Mouse (Mus musculus) liver, embryonic 13.5 days (tissue): Measurements from ENCODE around the gene C1ra. TPM values are rescaled to one million over a fixed set of nuclear protein-coding genes. Genes with fewer than 3 reads are reported as not detected.
A peak's percentile ranks its signal among the peaks of the same experiment; 100 is the strongest.
"Not testable (repeated sequence)": the region's sequence is repeated elsewhere in the genome, so short reads cannot be mapped to it uniquely, and the experiment has no call there.

ENCODE experiments used
- ATAC-seq: fragments of 200-750 bp; cut with Nextera tagmentation; 2 replicates; pipeline ENCODE4 v1.8.0; 2017; ENCODE audit warnings: low read depth, mild to moderate bottlenecking, moderate number of reproducible peaks, moderate library complexity
- DNase-seq: peaks from one replicate; pipeline ENCODE4 v3.0.0; 2022
- H3K27ac ChIP-seq: fragments of 300-500 bp; sonication (generic); 2 replicates; pipeline ENCODE4 v1.5.1; 2015; ENCODE audit warnings: moderate library complexity, mild to moderate bottlenecking, inconsistent platforms
- H3K27me3 ChIP-seq: fragments of 300-500 bp; sonication (generic); 2 replicates; pipeline ENCODE4 v1.6.1; 2015; ENCODE audit warnings: mild to moderate bottlenecking, inconsistent platforms
- H3K36me3 ChIP-seq: fragments of 300-500 bp; sonication (generic); 2 replicates; pipeline ENCODE4 v1.6.1; 2015; ENCODE audit warnings: mild to moderate bottlenecking, inconsistent platforms
- H3K4me1 ChIP-seq: fragments of 300-500 bp; sonication (generic); replicated peaks from 2 replicates; pipeline ENCODE4 v1.6.1; 2015; ENCODE audit warnings: inconsistent platforms
- H3K4me2 ChIP-seq: fragments of 300-500 bp; sonication (generic); 2 replicates; pipeline ENCODE4 v1.6.1; 2015; ENCODE audit warnings: inconsistent platforms, mild to moderate bottlenecking, moderate library complexity
- H3K4me3 ChIP-seq: fragments of 300-500 bp; sonication (generic); replicated peaks from 2 replicates; pipeline ENCODE4 v1.5.1; 2015; ENCODE audit warnings: mild to moderate bottlenecking, inconsistent platforms
- H3K9ac ChIP-seq: fragments of 300-500 bp; sonication (generic); 2 replicates; pipeline ENCODE4 v1.6.1; 2015; ENCODE audit warnings: mild to moderate bottlenecking, inconsistent platforms
- H3K9me3 ChIP-seq: fragments of 300-500 bp; sonication (generic); replicated peaks from 2 replicates; pipeline ENCODE4 v1.6.1; 2016; ENCODE audit warnings: inconsistent platforms
- WGBS: fragments of 180-500 bp; shearing (Covaris S2); methylation state at CpG from one replicate; pipeline ENCODE4 v1.1.7; 2015; ENCODE audit not compliant: insufficient replicate concordance; 5-methylcytosine and 5-hydroxymethylcytosine counted together
- polyA plus RNA-seq: library from polyadenylated mRNA; unstranded; fragments of >200 nt; fragmentation: Nextera tagmentation; extraction: Ambion mirVana; gene quantifications from 2 replicates; pipeline ENCODE4 v1.2.1, GENCODE M21; 2015

The C1ra gene
- polyA plus RNA-seq, 1 experiment from 2014 or later = 7.5 TPM

DNA sequence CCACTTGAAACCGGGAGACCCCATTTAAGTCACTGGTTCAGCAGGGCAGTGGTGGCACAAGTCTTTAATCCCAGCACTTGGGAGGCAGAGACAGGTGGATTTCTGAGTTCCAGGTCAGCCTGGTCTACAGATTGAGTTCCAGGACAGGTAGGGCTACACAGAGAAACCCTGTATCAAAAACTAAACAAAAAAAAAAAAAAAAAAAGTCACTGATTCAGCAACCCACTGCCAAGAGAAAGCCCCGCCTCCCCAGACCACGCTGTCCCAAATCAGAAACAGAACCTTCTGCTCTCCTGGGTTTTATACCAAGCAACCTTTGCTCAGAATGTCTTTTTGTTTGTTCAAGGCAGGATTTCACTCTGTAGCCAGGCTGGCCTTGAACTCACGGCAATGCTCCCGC is 3.0 kb upstream of the C1ra start:
- not testable (repeated sequence) for H3K4me2 ChIP-seq, H3K27ac ChIP-seq, H3K36me3 ChIP-seq, H3K27me3 ChIP-seq, ATAC-seq, H3K4me1 ChIP-seq, H3K9me3 ChIP-seq, DNase-seq, H3K4me3 ChIP-seq, H3K9ac ChIP-seq
- 75% methylated on average over 5 of the region's 5 CpGs for WGBS

- DNase-seq (no peak), ATAC-seq (no peak)
- H3K4me1 ChIP-seq = no peaks in the 10 kb centered on the region
- no peak overlapping the region for H3K9ac ChIP-seq
- H3K4me3 ChIP-seq = no peak overlapping the region
- no peak overlapping the region for H3K27ac ChIP-seq
- H3K4me2 ChIP-seq = no peak overlapping the region
- H3K9me3 ChIP-seq = no peaks in the 10 kb centered on the region
- H3K36me3 ChIP-seq = no peaks in the 10 kb centered on the region
- no peaks in the 10 kb centered on the region for H3K27me3 ChIP-seq
- 36% methylated on average over 6 of the region's 6 CpGs for WGBS
Measured at GRCm38 (mm10) chr6:124511936-124512335, 269 bp upstream of the C1ra start.

GRCm38 (mm10) chr6:124517733-124518132 is 5.5 kb downstream of the C1ra start:
- not testable (repeated sequence) for H3K27me3 ChIP-seq, DNase-seq, ATAC-seq, H3K9ac ChIP-seq, H3K36me3 ChIP-seq, H3K9me3 ChIP-seq, H3K4me3 ChIP-seq, H3K4me2 ChIP-seq, H3K27ac ChIP-seq, H3K4me1 ChIP-seq
- WGBS = 77% methylated on average over 4 of the region's 4 CpGs

- WGBS = 55% methylated on average over 7 of the region's 7 CpGs
- not testable (repeated sequence) for DNase-seq, H3K9me3 ChIP-seq
Measured at GRCm38 (mm10) chr6:124522082-124522481, 9.9 kb downstream of the C1ra start.

GRCm38 (mm10) chr6:124527881-124528280 is 15.7 kb downstream of the C1ra start:
- no peaks in the 10 kb centered on the region for H3K4me1 ChIP-seq
- H3K27me3 ChIP-seq = no peaks in the 10 kb centered on the region
- no peak for DNase-seq
- H3K9me3 ChIP-seq = no peaks in the 10 kb centered on the region
- no peaks in the 10 kb centered on the region for H3K36me3 ChIP-seq
- H3K4me3 ChIP-seq = no peak overlapping the region
- H3K4me2 ChIP-seq = no peak overlapping the region
- WGBS = 48% methylated on average over 3 of the region's 3 CpGs
- no peak overlapping the region for H3K27ac ChIP-seq
- ATAC-seq = peak; percentile 66; the same call in 1 of the 2 replicates
- H3K9ac ChIP-seq = no peak overlapping the region

More at GRCm38 (mm10) chr6:124522082-124522481, 9.9 kb downstream of the C1ra start:
- not testable (repeated sequence) for H3K27ac ChIP-seq, ATAC-seq, H3K4me2 ChIP-seq, H3K27me3 ChIP-seq, H3K4me1 ChIP-seq, H3K9ac ChIP-seq, H3K36me3 ChIP-seq, H3K4me3 ChIP-seq

DNA sequence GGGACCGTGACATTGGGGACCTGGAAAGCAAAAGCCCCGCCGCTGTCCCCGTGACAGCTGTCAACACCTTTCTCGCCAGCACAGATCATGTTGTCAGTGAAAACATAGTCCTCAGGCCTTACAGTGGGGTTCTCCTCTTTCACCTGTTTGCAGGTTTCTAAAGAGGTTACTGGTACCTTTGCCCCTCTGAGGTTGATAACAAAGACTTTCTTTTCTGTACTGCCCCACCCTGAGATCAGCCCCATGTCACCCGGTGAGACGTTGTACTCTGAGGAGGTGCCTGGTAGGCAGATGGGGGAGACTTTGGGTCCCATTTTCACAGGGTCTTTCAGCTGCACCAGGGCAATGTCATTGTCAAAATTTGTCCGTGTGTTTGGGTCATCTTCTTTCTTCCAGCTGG is 18.9 kb downstream of the C1ra start:
- no peaks in the 10 kb centered on the region for H3K9me3 ChIP-seq
- DNase-seq (no peak), ATAC-seq (no peak)
- H3K36me3 ChIP-seq = no peaks in the 10 kb centered on the region
- no peaks in the 10 kb centered on the region for H3K27me3 ChIP-seq
- H3K27ac ChIP-seq = no peak overlapping the region
- no peaks in the 10 kb centered on the region for H3K4me1 ChIP-seq
- WGBS = 66% methylated on average over 8 of the region's 8 CpGs
- H3K4me2 ChIP-seq = no peak overlapping the region
- H3K4me3 ChIP-seq = no peak overlapping the region
- no peak overlapping the region for H3K9ac ChIP-seq

- not testable (repeated sequence) for H3K9me3 ChIP-seq, H3K4me3 ChIP-seq, H3K4me1 ChIP-seq, H3K4me2 ChIP-seq, H3K27ac ChIP-seq, H3K36me3 ChIP-seq, DNase-seq, H3K9ac ChIP-seq, ATAC-seq, H3K27me3 ChIP-seq
- 41% methylated on average over 8 of the region's 8 CpGs for WGBS
Measured at GRCm38 (mm10) chr6:124536125-124536829, 24.1 kb downstream of the C1ra start.

DNA sequence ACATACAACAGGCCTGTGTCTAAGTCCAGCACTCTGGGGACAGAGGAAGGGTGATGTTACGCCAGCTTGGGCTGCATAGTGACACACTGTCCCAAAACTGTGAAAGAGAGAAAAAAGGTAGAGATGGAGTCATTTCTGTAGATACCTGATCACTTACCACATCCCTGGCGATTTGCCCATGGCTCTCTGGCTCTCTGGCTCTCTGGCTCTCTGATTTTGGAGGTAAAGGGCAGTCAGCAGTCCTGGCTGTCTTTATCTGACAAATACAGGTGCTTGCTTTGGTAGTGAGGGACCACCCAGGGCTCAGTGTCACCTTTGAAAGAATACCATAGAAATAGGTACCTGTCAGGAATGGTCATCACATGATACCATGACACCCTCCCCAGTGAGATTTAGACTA is 29.0 kb downstream of the C1ra start:
- not testable (repeated sequence) for H3K9me3 ChIP-seq, H3K36me3 ChIP-seq, H3K4me3 ChIP-seq, DNase-seq, H3K9ac ChIP-seq, H3K27me3 ChIP-seq, ATAC-seq, H3K4me1 ChIP-seq, H3K27ac ChIP-seq
- WGBS = 63% methylated on average over 2 of the region's 2 CpGs
- peak overlapping the region; percentile 28; the same call in 1 of the 2 replicates for H3K4me2 ChIP-seq

DNA sequence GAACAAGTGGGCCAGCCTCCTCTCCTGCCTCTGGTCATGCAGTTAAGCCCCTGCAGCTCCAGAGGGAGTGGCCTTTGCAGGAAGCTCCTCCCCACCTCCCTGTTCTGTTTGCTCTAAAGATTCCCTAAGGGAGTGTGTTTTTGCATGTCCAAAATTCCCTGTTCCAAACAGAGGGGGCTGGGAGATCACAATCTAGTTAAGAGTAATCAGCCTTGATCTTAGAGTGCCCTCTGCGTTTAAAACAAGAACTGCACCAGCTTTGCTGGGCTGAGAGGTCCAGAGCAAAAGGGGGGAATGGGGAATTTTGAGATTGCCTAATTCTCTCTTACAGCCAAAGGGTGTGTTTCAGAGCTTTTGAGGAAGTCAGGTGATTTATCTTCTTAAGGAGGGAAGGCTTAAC is 30.1 kb downstream of the C1ra start, which contains the start of gene C1s1:
C1s1 (minus strand) TSS at position 76 of the 400 bp plus-strand sequence.
- not testable (repeated sequence) for H3K36me3 ChIP-seq, H3K27ac ChIP-seq, H3K4me3 ChIP-seq, H3K9ac ChIP-seq, H3K27me3 ChIP-seq, H3K4me1 ChIP-seq, DNase-seq, H3K9me3 ChIP-seq
- ATAC-seq = peak; percentile 57
- H3K4me2 ChIP-seq = peak within 1 kb of the TSS; percentile 28
- whole genome bisulfite sequencing = 6% methylated on average over 1 of the region's 1 CpGs

DNA sequence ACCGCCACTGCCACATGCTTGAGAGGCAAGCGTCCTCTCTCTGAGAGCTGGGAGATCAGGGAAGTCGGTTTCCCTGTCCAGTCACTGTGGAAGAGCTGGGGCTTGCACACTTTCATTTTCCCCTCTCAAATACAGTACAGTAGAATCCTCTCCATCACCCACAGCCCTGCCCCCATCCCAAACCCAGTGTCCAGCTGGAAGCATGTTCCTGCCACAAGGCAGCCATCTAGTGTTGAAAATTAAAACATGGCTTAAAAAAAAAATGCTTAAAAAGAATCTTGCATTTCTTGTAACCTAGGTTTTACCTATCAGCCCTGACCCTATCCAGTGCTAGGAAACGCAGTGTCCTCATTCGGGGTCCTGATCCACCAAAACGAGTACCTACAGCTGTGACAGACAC is 32.3 kb downstream of the C1ra start:
- DNase-seq = no peak
- Histone ChIP-seq H3K27ac (no peak overlapping the region), H3K9ac (no peak overlapping the region), H3K27me3 (no peaks in the 10 kb centered on the region), H3K4me3 (no peak overlapping the region), H3K4me1 (no peaks in the 10 kb centered on the region), H3K36me3 (no peaks in the 10 kb centered on the region), H3K9me3 (no peaks in the 10 kb centered on the region), H3K4me2 (no peak overlapping the region)
- WGBS = 58% methylated on average over 6 of the region's 6 CpGs
- no peak for ATAC-seq

DNA sequence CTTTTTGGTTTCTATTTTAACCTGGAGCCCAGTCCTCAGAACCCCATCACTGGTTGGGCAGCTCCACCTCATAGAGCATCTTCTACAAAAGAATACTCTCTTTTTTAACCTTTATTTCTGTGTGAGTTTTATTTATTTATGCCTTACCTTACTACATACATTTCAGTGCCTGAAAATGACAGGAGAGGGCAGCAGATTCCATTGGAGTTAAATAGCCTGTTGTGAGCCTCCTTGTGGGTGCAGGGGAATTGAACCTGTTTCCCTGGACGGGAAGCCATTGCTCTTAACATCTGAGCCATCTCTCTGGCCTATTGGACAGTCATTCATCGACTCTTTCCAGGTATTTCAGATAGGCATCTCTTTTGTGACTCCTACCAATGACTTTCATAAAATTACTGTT is 33.2 kb downstream of the C1ra start:
- 0 out of 2 replicates have a peak, but pooled peaks cover 4% of the 10 kb centered on the region for H3K9me3 ChIP-seq
- no peaks in the 10 kb centered on the region for H3K4me1 ChIP-seq
- H3K36me3 ChIP-seq = no peaks in the 10 kb centered on the region
- no peak overlapping the region for H3K4me2 ChIP-seq
- ATAC-seq (no peak), DNase-seq (no peak)
- 55% methylated on average over 2 of the region's 2 CpGs for WGBS
- H3K4me3 ChIP-seq = no peak overlapping the region
- no peak overlapping the region for H3K27ac ChIP-seq
- no peaks in the 10 kb centered on the region for H3K27me3 ChIP-seq
- H3K9ac ChIP-seq = no peak overlapping the region

GRCm38 (mm10) chr6:124547979-124548378 is 35.8 kb downstream of the C1ra start:
- not testable (repeated sequence) for H3K4me2 ChIP-seq, ATAC-seq, H3K4me1 ChIP-seq, H3K4me3 ChIP-seq, H3K27me3 ChIP-seq, H3K27ac ChIP-seq, H3K36me3 ChIP-seq, DNase-seq, H3K9ac ChIP-seq
- WGBS = 70% methylated on average over 3 of the region's 3 CpGs
- H3K9me3 ChIP-seq = peaks cover 12% of the 10 kb centered on the region
